In the genomic region with DNA sequence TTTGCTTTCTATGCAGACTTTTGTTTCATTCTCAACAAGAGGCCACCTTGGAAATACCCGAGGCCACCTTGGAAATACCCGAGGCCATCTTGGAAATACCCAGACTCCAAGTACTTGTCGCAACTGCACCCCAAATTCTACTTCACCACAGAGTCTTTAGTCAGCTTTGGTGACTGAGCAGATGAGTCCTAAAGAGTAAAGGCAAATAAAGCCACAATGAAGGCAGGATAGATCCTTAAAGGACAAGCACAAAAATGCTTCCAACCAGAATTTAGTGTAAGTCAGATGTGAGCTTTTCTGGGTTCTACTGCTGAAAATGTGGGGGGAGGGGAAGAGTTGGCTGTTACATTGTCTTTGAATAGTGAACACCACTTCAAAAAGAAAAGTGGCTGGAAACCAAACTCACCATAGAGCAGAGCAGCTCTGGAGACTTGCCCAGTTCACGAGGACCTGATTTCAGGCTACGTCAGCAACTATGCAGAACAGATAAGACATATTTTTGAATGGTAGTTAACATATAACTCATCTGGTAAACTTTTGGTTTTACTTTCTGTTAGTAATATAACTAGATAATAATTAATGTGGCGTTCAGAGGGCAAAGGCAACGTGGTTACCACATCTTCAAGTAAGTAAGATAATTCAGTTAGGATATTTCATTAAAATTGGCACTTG, we compare ENCODE assay signal across 1 mouse cellular context.
A peak's percentile ranks its signal among the peaks of the same experiment; 100 is the strongest.
TF ChIP-seq lines count a peak whose summit lies in the region.

No protein-coding gene starts in this region.

TF ChIP-seq in CH12.LX, 34 proteins besides CTCF, POLR2A, EP300 and RAD21 (continued from another document):
- peak; percentile 46; the same call in 1 of the 2 replicates for TF ChIP-seq BHLHE40 (IDR thresholded peaks at IDR 0.05; ENCODE audit: low read depth, low read length)
- TF ChIP-seq MAZ (IDR thresholded peaks at IDR 0.05; ENCODE audit: low read depth, low read length): 0 out of 2 replicates have a peak, but pooled peaks have one; percentile 1
- TF ChIP-seq SIN3A (IDR thresholded peaks at IDR 0.05; ENCODE audit: low read length): peak; percentile 7; the same call in 1 of the 2 replicates
- TF ChIP-seq ZNF384 (IDR thresholded peaks at IDR 0.05; ENCODE audit: low read depth, low read length): no peak; the same call in 1 of the 2 replicates
- peak; percentile 57 for TF ChIP-seq TCF12 (IDR thresholded peaks at IDR 0.05; ENCODE audit: low read depth, low read length)
- TF ChIP-seq IRF4 (IDR thresholded peaks at IDR 0.05; ENCODE audit: low read depth, low read length): peak; percentile 50; the same call in 1 of the 2 replicates
- no peak for TF ChIP-seq ZMIZ1 (IDR thresholded peaks at IDR 0.05; ENCODE audit: low read depth, low read length)
- peak; percentile 86 for TF ChIP-seq ETS1 (conservative IDR thresholded peaks at IDR 0.05; ENCODE audit: low read depth, low read length)
- 0 out of 2 replicates have a peak, but pooled peaks have one; percentile 54 for TF ChIP-seq NELFE (IDR thresholded peaks at IDR 0.05; ENCODE audit: low read depth, low read length)
- TF ChIP-seq KAT2A (IDR thresholded peaks at IDR 0.05; ENCODE audit: insufficient replicate concordance, low read length): 0 out of 2 replicates have a peak, but pooled peaks have one; percentile 25
